Mouse (Mus musculus): ENCODE results near the gene Tctex1d1.

DNA sequence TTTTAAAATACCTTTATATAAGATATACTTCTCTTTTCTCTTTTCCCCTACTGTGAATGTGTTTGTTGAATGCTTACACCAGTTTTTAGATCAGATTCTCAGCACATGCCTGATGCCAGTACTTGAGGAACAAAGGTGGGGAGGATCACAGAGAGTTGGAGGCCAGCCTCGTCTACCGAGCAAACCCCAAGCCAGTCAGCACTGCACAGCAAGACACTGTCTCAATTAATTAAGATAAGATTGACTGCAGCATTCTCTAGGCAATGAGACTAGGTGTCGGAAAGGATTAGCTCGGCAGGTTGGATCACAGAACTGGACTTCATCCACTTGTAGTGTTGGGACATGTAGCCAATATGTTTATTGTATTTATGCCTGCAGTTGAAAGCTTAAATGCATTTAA, 8.9 kb downstream of the Tctex1d1 start:
- TF ChIP-seq POLR2A (IDR thresholded peaks at IDR 0.05; ENCODE audit: borderline replicate concordance, extremely low read depth, insufficient read depth, insufficient read length, poor library complexity, severe bottlenecking), result no peak
- no peak for TF ChIP-seq CTCF (IDR thresholded peaks at IDR 0.05; ENCODE audit: borderline replicate concordance, extremely low read depth, insufficient read depth, insufficient read length)
